In the genomic region with DNA sequence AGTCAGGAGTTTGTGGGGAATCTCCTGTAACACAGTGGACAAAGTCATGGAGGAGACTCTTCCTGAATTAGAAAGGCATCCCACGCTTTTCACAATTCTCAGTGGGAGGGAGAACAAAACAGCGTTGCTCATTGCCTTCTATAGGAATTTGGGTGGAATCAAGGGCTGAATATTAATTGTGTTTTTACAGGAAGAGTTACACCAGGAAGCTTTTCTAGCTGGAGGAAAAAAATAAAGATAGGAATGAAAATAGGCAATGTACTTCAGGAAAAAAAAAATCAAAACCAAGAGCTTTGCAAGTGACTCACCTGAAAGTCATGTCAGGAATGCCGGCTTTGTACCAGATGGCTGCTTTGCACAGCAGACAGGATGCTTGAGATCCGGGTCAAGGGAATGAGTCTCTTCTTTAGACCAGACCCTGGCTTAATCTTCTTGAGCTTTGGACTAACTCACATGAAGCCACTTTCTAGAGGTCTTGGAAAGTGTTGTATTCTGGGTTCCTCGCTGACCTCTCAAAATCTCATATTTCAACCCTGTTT, we compare ENCODE assay signal across 9 mouse cellular contexts.
A peak's percentile ranks its signal among the peaks of the same experiment; 100 is the strongest.
DNase-seq lines count a peak whose midpoint lies in the region; TF ChIP-seq lines count a peak whose summit lies in the region.
"Had no signal": no experiment of that assay in that cellular context is flagged by ENCODE, and none has a peak within 500 bp of the region (broad histone marks: within the 10 kb centered on the region; RNA-seq: fewer than 3 reads in every experiment).

No protein-coding gene starts in this region.

- peak overlapping the region; percentile 42 for H3K27ac ChIP-seq in heart, adult 2 months
- no peak overlapping the region for H3K27ac ChIP-seq in cerebellum, adult 2 months (ENCODE audit: insufficient read depth, low read length)
- H3K27ac ChIP-seq: intestine, embryonic 15.5 days had no signal

- H3K4me1 ChIP-seq in heart, adult 2 months (ENCODE audit: control insufficient read depth, insufficient read depth, low read length), result peaks cover 5% of the 10 kb centered on the region
- no peaks in the 10 kb centered on the region for H3K4me1 ChIP-seq in cerebellum, adult 2 months (ENCODE audit: control insufficient read depth, insufficient read depth, low read length)
- H3K4me1 ChIP-seq: intestine, embryonic 15.5 days had no signal

- 19% methylated on average over 5 of the region's 5 CpGs for WGBS in heart, adult 2 months
- WGBS in cerebellum, adult 2 months, result 47% methylated on average over 5 of the region's 5 CpGs

- peak; percentile 19 for DNase-seq in embryo, embryonic 11 days
- no peak for DNase-seq in embryo, embryonic 10.5 days (ENCODE audit: low spot score)
- DNase-seq in ES-CJ7 (ENCODE audit: low read depth, low spot score), result peak; percentile 6
- peak; percentile 38 to 63 for DNase-seq in heart, adult 2 months
- peak; percentile 34 for DNase-seq in kidney, postnatal 14 days
- DNase-seq in cerebellum, adult 2 months, result no peak
- DNase-seq in left cerebral cortex, adult 18-20 months (ENCODE audit: low spot score in 2 of 2), result no peak
- DNase-seq in ovary, postnatal 10 days (ENCODE audit: low spot score), result no peak

- H3K36me3 ChIP-seq in heart, adult 2 months (ENCODE audit: control insufficient read depth, insufficient read depth, low read length), result peaks cover 5% of the 10 kb centered on the region
- H3K36me3 ChIP-seq: intestine, embryonic 15.5 days had no signal

- intact Hi-C loops in heart, adult 2 months (cut with DNase I), result no loop called here

- no peak overlapping the region for H3K4me3 ChIP-seq in heart, adult 2 months
- H3K4me3 ChIP-seq in cerebellum, adult 2 months (replicated peaks; ENCODE audit: insufficient read depth, low read depth, low read length), result no peak overlapping the region
- H3K4me3 ChIP-seq: intestine, embryonic 15.5 days had no signal

- TF ChIP-seq POLR2A in heart, adult 2 months (IDR thresholded peaks at IDR 0.05; ENCODE audit: insufficient read depth, low read depth, low read length), result no peak
- TF ChIP-seq POLR2A in cerebellum, adult 2 months (IDR thresholded peaks at IDR 0.05; ENCODE audit: borderline replicate concordance, insufficient read depth, low read length), result no peak

- 0 out of 2 replicates have a peak, but pooled peaks have one; percentile 44 for TF ChIP-seq EP300 in heart, adult 2 months (IDR thresholded peaks at IDR 0.05; ENCODE audit: insufficient read depth, low read depth, low read length)

- no peaks in the 10 kb centered on the region for H3K27me3 ChIP-seq in heart, adult 2 months (ENCODE audit: control insufficient read depth, insufficient read depth, low read length)
- no peaks in the 10 kb centered on the region for H3K27me3 ChIP-seq in cerebellum, adult 2 months (ENCODE audit: control insufficient read depth, insufficient read depth, low read length)
- H3K27me3 ChIP-seq: intestine, embryonic 15.5 days had no signal

- TF ChIP-seq CTCF in heart, adult 2 months (IDR thresholded peaks at IDR 0.05), result no peak
- TF ChIP-seq CTCF in cerebellum, adult 2 months (IDR thresholded peaks at IDR 0.05; ENCODE audit: borderline replicate concordance, insufficient read depth, low read depth, low read length), result no peak

- H3K9ac ChIP-seq in heart, adult 2 months (ENCODE audit: low read depth, low read length), result no peak overlapping the region
- H3K9ac ChIP-seq: intestine, embryonic 15.5 days had no signal

- H3K79me2 ChIP-seq in heart, adult 2 months (replicated peaks; ENCODE audit: control insufficient read depth, insufficient read depth, low read length), result no peaks in the 10 kb centered on the region

Comparison
In these comparisons a context has a peak if more than half of its experiments do, and no peak if none do; other contexts are left out.
1. DNase-seq: peak in embryo, embryonic 11 days (single experiment), ES-CJ7 (single experiment), heart, adult 2 months (2 of 2) and kidney, postnatal 14 days (single experiment); none in embryo, embryonic 10.5 days (single experiment), cerebellum, adult 2 months (0 of 2), left cerebral cortex, adult 18-20 months (0 of 2) and ovary, postnatal 10 days (single experiment).